Mouse (Mus musculus) limb, embryonic 13.5 days (tissue): Measurements from ENCODE around the gene Ttc23. TPM values are rescaled to one million over a fixed set of nuclear protein-coding genes. Genes with fewer than 3 reads are reported as not detected.

Source experiments
- ATAC-seq: fragments of 200-750 bp; cut with Nextera tagmentation; 2 replicates; pipeline ENCODE4 v1.8.0; 2017; ENCODE audit warnings: low read depth, moderate number of reproducible peaks, moderate TSS enrichment; ENCODE audit not compliant: low FRiP score
- H3K27ac ChIP-seq: fragments of 300-500 bp; sonication (generic); 2 replicates; pipeline ENCODE4 v1.5.1; 2015; ENCODE audit warnings: inconsistent platforms, mild to moderate bottlenecking, moderate library complexity
- H3K27me3 ChIP-seq: fragments of 300-500 bp; sonication (generic); 2 replicates; pipeline ENCODE4 v1.6.1; 2015; ENCODE audit warnings: mild to moderate bottlenecking, inconsistent platforms
- H3K36me3 ChIP-seq: fragments of 300-500 bp; sonication (generic); 2 replicates; pipeline ENCODE4 v1.6.1; 2015; ENCODE audit warnings: inconsistent platforms, mild to moderate bottlenecking, moderate library complexity
- H3K4me1 ChIP-seq: fragments of 300-500 bp; sonication (generic); 2 replicates; pipeline ENCODE4 v1.6.1; 2015; ENCODE audit warnings: inconsistent platforms
- H3K4me2 ChIP-seq: fragments of 300-500 bp; sonication (generic); replicated peaks from 2 replicates; pipeline ENCODE4 v1.6.1; 2015; ENCODE audit warnings: inconsistent platforms, mild to moderate bottlenecking, moderate library complexity
- H3K4me3 ChIP-seq: fragments of 300-500 bp; sonication (generic); 2 replicates; pipeline ENCODE4 v1.5.1; 2015; ENCODE audit warnings: moderate library complexity, mild to moderate bottlenecking, inconsistent platforms
- H3K9ac ChIP-seq: fragments of 300-500 bp; sonication (generic); 2 replicates; pipeline ENCODE4 v1.6.1; 2015; ENCODE audit warnings: mild to moderate bottlenecking, inconsistent platforms
- H3K9me3 ChIP-seq: fragments of 300-500 bp; sonication (generic); 2 replicates; pipeline ENCODE4 v1.6.1; 2016; ENCODE audit warnings: inconsistent platforms
- WGBS: fragments of 180-500 bp; shearing (Covaris S2); methylation state at CpG from one replicate; pipeline ENCODE4 v1.1.7; 2015; 5-methylcytosine and 5-hydroxymethylcytosine counted together
- polyA plus RNA-seq: library from polyadenylated mRNA; unstranded; fragments of >200 nt; fragmentation: Nextera tagmentation; extraction: Ambion mirVana; gene quantifications from 2 replicates; pipeline ENCODE4 v1.2.1, GENCODE M21; 2015

Ttc23 gene
- polyA plus RNA-seq, 1 experiment from 2014 or later = 58.1 TPM

DNA sequence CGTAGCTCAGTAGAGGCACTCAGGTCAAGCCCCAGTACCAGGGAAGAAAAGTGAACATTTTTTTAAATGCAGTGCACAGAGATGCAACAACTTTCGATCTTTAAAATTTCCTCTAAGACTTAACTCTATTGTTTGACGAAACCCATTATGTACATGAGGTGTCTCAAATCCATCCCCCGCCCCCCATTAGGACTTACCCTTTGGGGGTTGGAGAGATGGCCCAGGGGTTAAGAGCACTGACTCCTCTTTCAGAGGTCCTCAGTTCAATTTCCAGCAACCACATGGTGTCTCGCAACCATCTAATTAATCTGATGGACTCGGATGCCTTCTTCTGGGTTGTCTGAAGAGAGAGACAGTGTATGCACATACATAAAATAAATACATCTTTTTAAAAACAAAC lies 1.1 kb upstream of the Ttc23 start:
- Histone ChIP-seq H3K4me2 (peak overlapping the region; percentile 89), H3K9ac (peak overlapping the region; percentile 80), H3K27ac (peak overlapping the region; percentile 85), H3K4me3 (peak overlapping the region; percentile 62), H3K27me3 (no peaks in the 10 kb centered on the region), H3K4me1 (peaks cover 43% of the 10 kb centered on the region), H3K9me3 (no peaks in the 10 kb centered on the region), H3K36me3 (no peaks in the 10 kb centered on the region)
- no peak for ATAC-seq
- WGBS = 9% methylated on average over 6 of the region's 6 CpGs

DNA sequence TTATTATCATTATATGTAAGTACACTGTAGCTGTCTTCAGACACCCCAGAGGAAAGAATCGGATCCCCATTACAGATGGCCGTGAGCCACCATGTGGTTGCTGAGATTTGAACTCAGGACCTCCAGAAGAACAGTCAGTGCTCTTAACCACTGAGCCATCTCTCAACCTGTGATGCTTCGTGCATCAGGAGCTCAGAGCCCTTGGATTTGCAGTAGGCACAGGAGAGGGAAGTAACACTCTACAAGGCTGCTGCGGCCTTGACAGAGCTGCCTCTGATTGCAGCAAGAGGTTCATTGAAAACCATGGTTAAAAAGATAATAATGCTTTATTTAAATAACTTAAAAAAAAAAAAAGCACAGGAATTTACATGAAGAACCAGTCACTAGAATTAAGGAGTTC lies 1.2 kb downstream of the Ttc23 start:
- Histone ChIP-seq H3K9me3 (no peaks in the 10 kb centered on the region), H3K4me2 (peak overlapping the region; percentile 80), H3K36me3 (no peaks in the 10 kb centered on the region), H3K27ac (no peak overlapping the region), H3K9ac (peak overlapping the region; percentile 67), H3K4me1 (peaks cover 59% of the 10 kb centered on the region), H3K27me3 (no peaks in the 10 kb centered on the region), H3K4me3 (peak overlapping the region; percentile 51)
- ATAC-seq = no peak
- WGBS = 62% methylated on average over 4 of the region's 4 CpGs

DNA sequence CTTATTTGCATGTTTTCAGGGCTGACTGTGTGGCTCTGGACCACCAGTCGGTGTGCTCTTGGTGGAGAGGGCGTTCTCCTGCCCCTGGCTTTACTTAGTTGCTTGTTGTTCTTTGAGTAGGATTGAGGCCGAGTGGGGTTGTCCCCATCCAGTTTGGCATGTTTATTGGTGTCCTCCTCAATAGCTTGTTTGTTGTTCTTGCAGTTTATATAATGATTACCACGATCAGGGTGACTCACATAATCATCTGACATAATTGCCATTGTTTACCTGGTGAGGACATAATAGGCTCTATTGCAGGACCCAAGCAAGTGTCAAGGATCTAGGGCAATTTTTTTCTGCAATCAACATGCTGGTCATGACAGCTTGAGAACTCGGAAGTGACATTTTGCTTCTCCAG lies 5.0 kb downstream of the Ttc23 start:
- H3K9ac ChIP-seq = no peak overlapping the region
- no peaks in the 10 kb centered on the region for H3K27me3 ChIP-seq
- no peak for ATAC-seq
- H3K4me1 ChIP-seq = peaks cover 65% of the 10 kb centered on the region
- H3K4me2 ChIP-seq = peak overlapping the region; percentile 30; the same call in 1 of the 2 replicates
- WGBS = 51% methylated on average over 5 of the region's 5 CpGs
- no peaks in the 10 kb centered on the region for H3K9me3 ChIP-seq
- no peak overlapping the region for H3K4me3 ChIP-seq
- no peak overlapping the region; the same call in 1 of the 2 replicates for H3K27ac ChIP-seq
- H3K36me3 ChIP-seq = 0 out of 2 replicates have a peak, but pooled peaks cover 6% of the 10 kb centered on the region

DNA sequence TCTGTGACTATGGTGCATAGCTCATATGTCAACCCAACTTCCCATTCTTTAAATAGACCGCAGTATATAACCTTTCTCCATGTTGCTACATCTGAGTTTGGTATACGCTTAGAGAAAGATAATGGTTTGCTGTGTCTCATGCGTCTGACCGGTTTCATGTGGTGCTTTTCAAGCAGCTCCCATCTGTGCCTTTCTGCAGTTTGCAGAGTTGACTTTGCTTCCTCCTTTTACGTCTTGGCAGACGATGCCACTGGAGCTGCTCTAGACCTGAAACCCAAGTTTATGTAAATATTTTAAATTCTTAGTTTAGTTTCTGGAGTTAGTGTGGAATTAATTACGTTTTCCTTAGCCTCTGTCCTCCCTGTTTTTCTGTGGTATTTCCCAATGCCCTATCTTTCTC lies 7.5 kb downstream of the Ttc23 start:
- Histone ChIP-seq H3K27ac (peak overlapping the region; percentile 55; the same call in 1 of the 2 replicates), H3K4me3 (no peak overlapping the region), H3K4me1 (peaks cover 58% of the 10 kb centered on the region), H3K9me3 (no peaks in the 10 kb centered on the region), H3K4me2 (peak overlapping the region; percentile 42; the same call in 1 of the 2 replicates), H3K36me3 (0 out of 2 replicates have a peak, but pooled peaks cover 6% of the 10 kb centered on the region), H3K27me3 (no peaks in the 10 kb centered on the region), H3K9ac (no peak overlapping the region)
- ATAC-seq = no peak
- 75% methylated on average over 7 of the region's 7 CpGs for WGBS

DNA sequence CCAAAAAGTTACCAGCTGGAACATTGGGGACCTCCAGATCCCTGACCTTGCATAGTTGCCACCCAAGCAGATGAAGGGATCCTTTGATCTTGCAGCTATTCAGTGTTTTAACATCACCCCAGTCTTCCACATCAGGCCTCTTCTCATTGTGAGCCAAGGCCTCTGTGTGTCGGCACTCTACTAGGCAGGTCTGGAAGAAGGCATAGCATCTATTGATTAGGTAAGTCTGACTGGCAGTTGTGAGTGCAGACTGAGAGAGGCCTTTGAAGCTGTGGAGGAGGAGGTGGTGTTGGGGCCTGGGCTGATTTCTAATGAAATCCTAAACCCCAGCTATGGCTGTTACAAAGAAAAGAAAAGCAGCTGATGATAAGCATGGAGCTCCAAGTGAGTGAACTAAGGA lies 8.0 kb downstream of the Ttc23 start:
- WGBS = 10% methylated on average over 1 of the region's 1 CpGs

DNA sequence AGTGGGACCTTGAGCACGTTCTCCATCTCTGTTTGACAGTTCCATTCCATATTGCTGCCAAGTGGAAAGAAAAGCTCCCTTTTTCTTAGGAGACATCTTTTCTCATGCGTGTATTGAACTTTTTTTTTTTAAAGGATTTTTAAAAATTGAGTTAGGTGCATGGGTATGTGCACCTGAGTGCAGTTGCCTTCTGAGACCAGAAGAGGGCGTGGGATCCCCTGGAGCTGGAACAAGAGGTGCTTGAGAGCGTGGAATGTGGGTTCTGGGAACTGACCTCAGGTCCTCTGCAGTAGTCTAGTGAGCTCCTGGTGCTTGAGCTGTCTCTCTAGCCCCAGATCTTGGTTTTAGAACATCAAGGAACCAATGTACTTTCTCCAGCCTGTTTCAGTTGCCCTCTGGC lies 10.9 kb downstream of the Ttc23 start:
- 87% methylated on average over 4 of the region's 4 CpGs for WGBS
- H3K27ac ChIP-seq = peak overlapping the region; percentile 28; the same call in 1 of the 2 replicates

More for the DNA sequence above, 8.0 kb downstream of the Ttc23 start:
- 0 out of 2 replicates have a peak, but pooled peaks cover 6% of the 10 kb centered on the region for H3K36me3 ChIP-seq
- no peaks in the 10 kb centered on the region for H3K27me3 ChIP-seq
- H3K9me3 ChIP-seq = no peaks in the 10 kb centered on the region
- H3K9ac ChIP-seq = no peak overlapping the region
- peak; percentile 61; the same call in 1 of the 2 replicates for ATAC-seq
- H3K4me2 ChIP-seq = peak overlapping the region; percentile 42
- peak overlapping the region; percentile 55; the same call in 1 of the 2 replicates for H3K27ac ChIP-seq
- H3K4me1 ChIP-seq = peaks cover 53% of the 10 kb centered on the region
- H3K4me3 ChIP-seq = 0 out of 2 replicates have a peak overlapping the region, but pooled peaks have one; percentile 11

DNA sequence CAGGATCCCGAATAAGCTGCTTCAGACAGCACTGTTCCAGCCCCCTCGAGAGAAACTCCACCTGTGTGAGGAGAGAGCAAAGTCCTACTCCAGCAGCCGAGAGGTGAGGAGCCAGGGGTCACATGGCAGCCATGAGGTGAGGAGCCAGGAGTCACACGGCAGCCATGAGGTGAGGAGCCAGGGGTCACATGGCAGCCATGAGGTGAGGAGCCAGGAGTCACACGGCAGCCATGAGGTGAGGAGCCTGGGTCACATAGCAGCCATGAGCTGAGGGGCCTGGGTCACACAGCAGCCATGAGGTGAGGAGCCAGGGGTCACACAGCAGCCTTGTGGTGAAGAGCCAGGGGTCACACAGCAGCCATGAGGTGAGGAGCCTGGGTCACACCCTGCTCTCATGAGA lies 15.2 kb downstream of the Ttc23 start:
- Histone ChIP-seq H3K27ac (no peak overlapping the region), H3K4me3 (no peak overlapping the region), H3K9ac (no peak overlapping the region), H3K27me3 (no peaks in the 10 kb centered on the region), H3K4me1 (peaks cover 11% of the 10 kb centered on the region; the same call in 1 of the 2 replicates), H3K36me3 (peaks cover 51% of the 10 kb centered on the region), H3K4me2 (no peak overlapping the region), H3K9me3 (no peaks in the 10 kb centered on the region)
- 74% methylated on average over 5 of the region's 5 CpGs for WGBS
- ATAC-seq = no peak

More for the DNA sequence above, 10.9 kb downstream of the Ttc23 start:
- no peak for ATAC-seq
- Histone ChIP-seq H3K4me1 (peaks cover 35% of the 10 kb centered on the region), H3K9me3 (no peaks in the 10 kb centered on the region), H3K4me2 (no peak overlapping the region), H3K36me3 (peaks cover 16% of the 10 kb centered on the region), H3K9ac (no peak overlapping the region), H3K4me3 (no peak overlapping the region), H3K27me3 (no peaks in the 10 kb centered on the region)

DNA sequence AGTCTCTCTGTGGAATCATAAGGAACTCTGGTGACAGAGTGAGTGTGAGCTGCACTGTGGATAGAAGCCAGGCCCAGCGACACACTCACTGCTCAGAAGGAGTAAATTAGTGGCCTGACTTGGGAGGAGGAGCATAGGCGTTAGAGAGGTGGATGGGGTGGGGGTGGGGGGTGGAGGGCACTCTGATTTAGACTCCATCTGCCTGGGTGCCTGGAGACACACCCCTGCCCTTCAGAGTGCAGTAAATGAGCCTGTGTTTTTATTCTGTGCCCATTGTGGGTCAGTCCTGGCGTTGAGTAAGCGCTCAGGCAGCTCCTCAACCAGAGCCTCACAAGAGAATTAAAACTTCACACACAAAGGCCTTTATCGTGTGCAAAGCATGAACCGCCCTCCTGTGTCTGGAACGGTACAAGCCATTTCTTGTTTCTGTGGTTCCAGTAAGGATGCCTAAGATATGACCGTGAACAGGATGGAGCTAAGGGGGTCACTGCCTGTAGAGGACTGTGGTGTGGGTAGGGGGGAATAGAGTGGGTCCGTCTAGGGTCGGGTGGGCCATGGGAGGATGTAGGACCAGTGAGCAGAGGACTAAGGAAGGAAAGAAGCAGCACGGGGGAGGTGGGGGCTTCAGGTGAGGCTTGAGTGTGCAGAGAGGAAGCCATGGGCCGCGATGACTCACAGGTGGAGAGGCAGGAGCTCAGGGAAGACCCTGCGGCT lies 16.9 kb downstream of the Ttc23 start:
- Histone ChIP-seq H3K36me3 (peaks cover 68% of the 10 kb centered on the region), H3K9ac (no peak overlapping the region), H3K4me1 (0 out of 2 replicates have a peak, but pooled peaks cover 5% of the 10 kb centered on the region), H3K9me3 (no peaks in the 10 kb centered on the region), H3K4me2 (no peak overlapping the region), H3K27me3 (no peaks in the 10 kb centered on the region), H3K4me3 (no peak overlapping the region), H3K27ac (no peak overlapping the region)
- 76% methylated on average over 14 of the region's 14 CpGs for WGBS
- no peak for ATAC-seq

DNA sequence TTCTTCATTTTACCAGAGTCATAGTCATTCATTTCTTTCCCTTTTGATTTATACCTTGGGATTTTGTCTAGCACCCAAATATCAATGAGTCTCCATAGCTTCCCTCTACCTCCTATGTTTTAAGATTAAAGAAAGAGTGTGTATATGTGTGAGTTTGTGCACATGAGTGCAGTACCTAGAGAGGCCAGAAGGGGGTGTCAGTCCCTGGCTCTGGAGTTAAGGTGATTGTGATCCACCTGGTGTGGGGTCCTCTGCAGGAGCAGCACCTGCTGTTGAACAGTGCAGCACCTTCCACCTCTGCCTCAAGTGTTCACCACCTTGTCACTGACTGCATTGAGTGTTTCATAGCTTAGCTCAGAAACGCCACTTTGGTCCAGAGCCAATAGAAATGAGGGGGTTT lies 23.8 kb downstream of the Ttc23 start:
- no peaks in the 10 kb centered on the region for H3K9me3 ChIP-seq
- H3K9ac ChIP-seq = no peak overlapping the region
- no peaks in the 10 kb centered on the region for H3K27me3 ChIP-seq
- H3K4me2 ChIP-seq = no peak overlapping the region
- no peak overlapping the region for H3K4me3 ChIP-seq
- H3K4me1 ChIP-seq = 0 out of 2 replicates have a peak, but pooled peaks cover 2% of the 10 kb centered on the region
- 97% methylated on average over 1 of the region's 1 CpGs for WGBS
- no peak overlapping the region for H3K27ac ChIP-seq
- peaks cover 78% of the 10 kb centered on the region for H3K36me3 ChIP-seq
- ATAC-seq = no peak

DNA sequence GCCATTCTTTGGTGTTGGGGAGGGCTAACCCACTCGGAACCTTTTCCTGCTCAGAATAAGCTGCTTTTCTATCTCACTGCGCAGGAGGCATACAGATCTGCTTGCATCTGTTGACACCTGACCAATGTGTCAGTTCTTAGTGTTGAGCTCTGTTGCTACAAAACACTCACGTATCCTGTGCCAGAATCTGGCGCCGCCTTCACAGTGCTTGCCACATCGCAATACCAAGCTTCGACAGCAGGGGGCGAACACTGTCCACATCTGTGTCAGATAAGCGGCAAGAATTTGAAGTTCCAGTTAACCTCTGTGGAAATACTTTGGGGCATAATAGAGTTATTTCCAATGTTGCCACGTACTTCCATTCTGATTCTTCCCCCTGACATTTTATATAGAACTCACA lies 25.4 kb downstream of the Ttc23 start:
- peaks cover 67% of the 10 kb centered on the region for H3K36me3 ChIP-seq

DNA sequence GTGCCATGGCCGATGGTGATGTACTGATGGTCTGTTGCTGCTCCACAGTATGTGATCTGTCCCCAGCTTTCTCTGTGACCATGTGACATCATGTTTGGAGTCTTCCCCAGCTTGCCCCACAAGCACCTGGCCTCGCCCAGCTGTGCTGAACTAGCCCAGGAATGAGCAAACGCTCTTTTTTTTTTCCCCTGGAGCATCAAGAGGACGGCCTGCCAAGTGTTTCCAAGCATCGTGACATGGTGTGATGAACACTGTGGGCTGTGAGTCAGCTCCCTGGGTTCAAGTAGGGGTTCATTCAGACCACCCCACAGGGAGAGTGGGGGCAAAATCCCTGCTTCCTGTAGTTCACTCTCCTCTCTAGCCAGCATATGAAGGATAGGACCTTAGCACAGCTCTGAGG lies 26.4 kb downstream of the Ttc23 start:
- Histone ChIP-seq H3K9ac (no peak overlapping the region), H3K4me2 (no peak overlapping the region), H3K4me1 (0 out of 2 replicates have a peak, but pooled peaks cover 2% of the 10 kb centered on the region), H3K9me3 (no peaks in the 10 kb centered on the region), H3K36me3 (peaks cover 60% of the 10 kb centered on the region), H3K4me3 (no peak overlapping the region), H3K27ac (no peak overlapping the region), H3K27me3 (no peaks in the 10 kb centered on the region)
- 90% methylated on average over 5 of the region's 5 CpGs for WGBS
- no peak for ATAC-seq

More for the DNA sequence above, 25.4 kb downstream of the Ttc23 start:
- Histone ChIP-seq H3K9me3 (no peaks in the 10 kb centered on the region), H3K4me2 (no peak overlapping the region), H3K9ac (no peak overlapping the region), H3K27me3 (no peaks in the 10 kb centered on the region), H3K27ac (no peak overlapping the region), H3K4me1 (0 out of 2 replicates have a peak, but pooled peaks cover 2% of the 10 kb centered on the region), H3K4me3 (no peak overlapping the region)
- 11% methylated on average over 10 of the region's 10 CpGs for WGBS
- ATAC-seq = peak; percentile 36; the same call in 1 of the 2 replicates

DNA sequence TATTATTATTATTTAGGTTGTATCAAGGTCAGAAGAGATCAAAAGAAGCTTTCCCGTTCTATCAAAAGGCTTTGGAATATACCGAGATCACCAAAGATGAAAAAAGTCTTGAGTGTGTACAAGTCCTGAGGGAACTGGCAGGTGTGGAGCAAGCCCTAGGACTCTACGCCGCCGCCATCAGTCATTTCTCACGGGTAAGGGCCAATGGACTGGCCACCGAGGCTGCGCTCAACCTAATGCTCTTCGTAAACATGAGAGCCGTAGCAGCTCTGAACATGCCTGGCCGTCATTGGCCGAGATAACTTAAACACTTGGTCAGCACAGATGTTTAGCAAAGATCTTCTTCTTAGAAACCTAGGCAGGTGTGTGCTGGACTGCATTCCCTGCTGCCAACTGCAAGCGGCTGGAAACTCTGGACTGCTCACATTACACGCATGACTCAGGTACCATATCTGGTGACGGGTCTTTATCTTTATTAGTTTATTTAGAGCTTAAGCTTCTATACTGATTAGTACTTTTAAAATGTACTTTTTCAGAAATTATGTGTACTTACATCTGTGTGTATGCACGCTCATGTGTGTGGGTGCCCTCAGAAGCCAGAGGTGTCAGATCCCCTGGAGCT lies 31.8 kb downstream of the Ttc23 start:
- no peaks in the 10 kb centered on the region for H3K27me3 ChIP-seq
- 93% methylated on average over 16 of the region's 16 CpGs for WGBS
- no peaks in the 10 kb centered on the region for H3K4me1 ChIP-seq
- H3K4me2 ChIP-seq = no peak overlapping the region
- H3K9me3 ChIP-seq = no peaks in the 10 kb centered on the region
- ATAC-seq = no peak
- peaks cover 55% of the 10 kb centered on the region for H3K36me3 ChIP-seq
- H3K27ac ChIP-seq = no peak overlapping the region
- H3K4me3 ChIP-seq = no peak overlapping the region
- no peak overlapping the region for H3K9ac ChIP-seq
